Mouse (Mus musculus): ENCODE data around the gene Tpbpa. TPM values are rescaled to one million over a fixed set of nuclear protein-coding genes. Genes with fewer than 3 reads are reported as not detected.

Tpbpa gene
- polyA plus RNA-seq, 1 experiment from 2014 or later, result not detected

Other genes starting within 250 kb of the Tpbpa start
- not detected in 2 replicates for gene BC051665, start 155.6 kb downstream of the Tpbpa start, polyA plus RNA-seq (2015; fragmentation: Nextera tagmentation; extraction: Ambion mirVana)
- gene Ctsll3, start 139.1 kb downstream of the Tpbpa start, polyA plus RNA-seq (2015; fragmentation: Nextera tagmentation; extraction: Ambion mirVana), result not detected in 2 replicates
- gene 4930486L24Rik, start 77.5 kb downstream of the Tpbpa start, polyA plus RNA-seq (2015; fragmentation: Nextera tagmentation; extraction: Ambion mirVana), result 0.12 TPM in 1 of 2 replicates, not detected in the other
- gene Gm49392, start 45.1 kb downstream of the Tpbpa start, polyA plus RNA-seq (2015; fragmentation: Nextera tagmentation; extraction: Ambion mirVana), result 0.14 and 0.16 TPM in 2 replicates
- 5.6 and 8.4 TPM in 2 replicates for gene Ctla2b, start 44.5 kb downstream of the Tpbpa start, polyA plus RNA-seq (2015; fragmentation: Nextera tagmentation; extraction: Ambion mirVana)
- gene Tpbpb, start 37.1 kb downstream of the Tpbpa start, polyA plus RNA-seq (2015; fragmentation: Nextera tagmentation; extraction: Ambion mirVana), result not detected in 2 replicates
- gene Gm49393, start 6.4 kb downstream of the Tpbpa start, polyA plus RNA-seq (2015; fragmentation: Nextera tagmentation; extraction: Ambion mirVana), result not detected in 2 replicates
- gene Gm49391, start 5.4 kb downstream of the Tpbpa start, polyA plus RNA-seq (2015; fragmentation: Nextera tagmentation; extraction: Ambion mirVana), result 2.2 and 3.9 TPM in 2 replicates
- 32.7 and 35.5 TPM in 2 replicates for gene Ctla2a, start 5.4 kb downstream of the Tpbpa start, polyA plus RNA-seq (2015; fragmentation: Nextera tagmentation; extraction: Ambion mirVana)
- not detected in 2 replicates for gene Ctsj, start 64.0 kb upstream of the Tpbpa start, polyA plus RNA-seq (2015; fragmentation: Nextera tagmentation; extraction: Ambion mirVana)
- not detected in 2 replicates for gene Ctsq, start 98.6 kb upstream of the Tpbpa start, polyA plus RNA-seq (2015; fragmentation: Nextera tagmentation; extraction: Ambion mirVana)
- gene Ctsr, start 222.3 kb upstream of the Tpbpa start, polyA plus RNA-seq (2015; fragmentation: Nextera tagmentation; extraction: Ambion mirVana), result not detected in 2 replicates

All from liver, embryonic 13.5 days (tissue).